In the genomic region with DNA sequence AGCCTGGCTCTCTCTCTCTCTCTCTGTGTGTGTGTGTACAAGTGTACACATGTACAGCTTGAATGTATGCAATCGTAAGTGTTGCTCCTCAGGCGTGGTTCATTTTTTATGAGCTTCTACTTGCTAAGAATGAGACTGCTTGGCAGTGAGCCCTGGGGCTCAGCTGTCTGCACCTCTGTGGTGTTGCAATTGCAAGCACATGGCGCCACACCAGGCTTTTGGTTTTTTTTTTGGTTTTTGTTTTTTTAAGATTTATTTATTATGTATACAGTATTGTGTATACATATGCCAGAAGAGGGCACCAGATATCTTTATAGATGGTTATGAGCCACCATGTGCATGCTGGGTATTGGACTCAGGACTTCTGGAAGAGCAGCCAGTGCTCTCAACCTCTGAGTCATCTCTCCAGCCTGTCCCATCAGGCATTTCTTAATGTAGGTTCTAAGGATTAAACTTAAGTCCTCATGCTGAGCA, we compare ENCODE assay signal across 11 mouse cellular contexts. TPM values are rescaled to one million over a fixed set of nuclear protein-coding genes. Genes with fewer than 3 reads are reported as not detected.
DNase-seq lines count a peak whose midpoint lies in the region; ATAC-seq and TF ChIP-seq lines count a peak whose summit lies in the region.
"Had no signal": no experiment of that assay in that cellular context is flagged by ENCODE, and none has a peak within 500 bp of the region (broad histone marks: within the 10 kb centered on the region; RNA-seq: fewer than 3 reads in every experiment).

No protein-coding gene starts in this region.

- TF ChIP-seq CTCF in gastrocnemius, adult 2 months (IDR thresholded peaks at IDR 0.05) = peak; percentile 36
- TF ChIP-seq CTCF in lung, embryonic 14.5 days (IDR thresholded peaks at IDR 0.05; ENCODE audit: low read depth) = peak; percentile 10; the same call in 1 of the 2 replicates

- no peak overlapping the region for H3K4me2 ChIP-seq in heart, embryonic 12.5 days
- H3K4me2 ChIP-seq in lung, embryonic 14.5 days = no peak overlapping the region
- H3K4me2 ChIP-seq in forebrain, embryonic 15.5 days (replicated peaks) = no peak overlapping the region
- H3K4me2 ChIP-seq: embryonic facial prominence, embryonic 13.5 days; liver, embryonic 15.5 days had no signal

- H3K27ac ChIP-seq in heart, embryonic 12.5 days (ENCODE audit: poor library complexity, severe bottlenecking) = no peak overlapping the region
- H3K27ac ChIP-seq in gastrocnemius, adult 2 months = peak overlapping the region; percentile 73
- no peak overlapping the region for H3K27ac ChIP-seq in lung, embryonic 14.5 days (ENCODE audit: low read depth)
- no peak overlapping the region for H3K27ac ChIP-seq in forebrain, embryonic 15.5 days (replicated peaks)
- H3K27ac ChIP-seq: embryonic facial prominence, embryonic 13.5 days; liver, embryonic 15.5 days had no signal

- H3K9ac ChIP-seq in heart, embryonic 12.5 days = no peak overlapping the region
- no peak overlapping the region for H3K9ac ChIP-seq in lung, embryonic 14.5 days
- no peak overlapping the region for H3K9ac ChIP-seq in forebrain, embryonic 15.5 days (replicated peaks)
- H3K9ac ChIP-seq: embryonic facial prominence, embryonic 13.5 days; liver, embryonic 15.5 days had no signal

- no peaks in the 10 kb centered on the region for H3K9me3 ChIP-seq in heart, embryonic 12.5 days (replicated peaks)
- H3K9me3 ChIP-seq in lung, embryonic 14.5 days (ENCODE audit: low read depth, low read length) = no peaks in the 10 kb centered on the region
- no peaks in the 10 kb centered on the region for H3K9me3 ChIP-seq in forebrain, embryonic 15.5 days
- H3K9me3 ChIP-seq: embryonic facial prominence, embryonic 13.5 days; liver, embryonic 15.5 days had no signal

- peak; percentile 94 for DNase-seq in heart, adult 11 months
- peak; percentile 23 for DNase-seq in A20 (ENCODE audit: low read depth, low spot score)
- DNase-seq in gastrocnemius, adult 2 months = peak; percentile 85
- peak; percentile 82 for DNase-seq in lung, embryonic 14.5 days
- no peak for DNase-seq in c-Kit-positive CD71-positive TER-119-positive erythroid progenitor cells, embryonic 14.5 days (ENCODE audit: low spot score)
- DNase-seq in layer of hippocampus, adult 11-12 months (ENCODE audit: low spot score) = no peak

- H3K27me3 ChIP-seq in heart, embryonic 12.5 days (replicated peaks) = no peaks in the 10 kb centered on the region
- no peaks in the 10 kb centered on the region for H3K27me3 ChIP-seq in lung, embryonic 14.5 days (ENCODE audit: insufficient read depth, low read length)
- no peaks in the 10 kb centered on the region for H3K27me3 ChIP-seq in forebrain, embryonic 15.5 days
- H3K27me3 ChIP-seq: embryonic facial prominence, embryonic 13.5 days; liver, embryonic 15.5 days had no signal

- no peak overlapping the region for H3K4me3 ChIP-seq in heart, embryonic 12.5 days
- H3K4me3 ChIP-seq in gastrocnemius, adult 2 months = no peak overlapping the region
- H3K4me3 ChIP-seq in lung, embryonic 14.5 days (ENCODE audit: low read depth, low read length) = no peak overlapping the region
- no peak overlapping the region for H3K4me3 ChIP-seq in forebrain, embryonic 15.5 days
- H3K4me3 ChIP-seq: embryonic facial prominence, embryonic 13.5 days; liver, embryonic 15.5 days had no signal

- WGBS in heart, embryonic 12.5 days = 66% methylated on average over 3 of the region's 3 CpGs
- 45% methylated on average over 3 of the region's 3 CpGs for WGBS in lung, embryonic 14.5 days
- 70% methylated on average over 3 of the region's 3 CpGs for WGBS in forebrain, embryonic 15.5 days

- intact Hi-C loops in gastrocnemius, adult 2 months (cut with DNase I) = no loop called here

- H3K4me1 ChIP-seq in heart, embryonic 12.5 days (replicated peaks) = peaks cover 9% of the 10 kb centered on the region
- H3K4me1 ChIP-seq in lung, embryonic 14.5 days (ENCODE audit: insufficient read depth) = no peaks in the 10 kb centered on the region
- no peaks in the 10 kb centered on the region for H3K4me1 ChIP-seq in forebrain, embryonic 15.5 days
- H3K4me1 ChIP-seq: embryonic facial prominence, embryonic 13.5 days had no signal

- ATAC-seq in heart, embryonic 12.5 days (ENCODE audit: insufficient number of reproducible peaks, low FRiP score) = no peak
- peak; percentile 73 for ATAC-seq in lung, embryonic 14.5 days (ENCODE audit: insufficient read depth)
- ATAC-seq in forebrain, embryonic 15.5 days (replicated peaks) = no peak

- no peaks in the 10 kb centered on the region for H3K36me3 ChIP-seq in heart, embryonic 12.5 days
- H3K36me3 ChIP-seq in lung, embryonic 14.5 days (ENCODE audit: insufficient read depth) = no peaks in the 10 kb centered on the region
- no peaks in the 10 kb centered on the region for H3K36me3 ChIP-seq in forebrain, embryonic 15.5 days
- H3K36me3 ChIP-seq: embryonic facial prominence, embryonic 13.5 days; liver, embryonic 15.5 days had no signal

RNA-seq across cellular contexts. Expression of a gene that starts 5.7 kb away (rescaled TPM):
- 3.3 and 3.5 TPM in 2 replicates for polyA plus RNA-seq in heart, embryonic 12.5 days (2016; fragmentation: Nextera tagmentation; extraction: Ambion mirVana)
- total RNA-seq in gastrocnemius, adult 2 months (2021) = 1 to 10 TPM; 6.5 to 7.3 TPM
- 1.2 and 1.4 TPM in 2 replicates for polyA plus RNA-seq in lung, embryonic 14.5 days (2014; fragmentation: Nextera tagmentation; extraction: Ambion mirVana)
- polyA plus RNA-seq in forebrain, embryonic 15.5 days (2015; fragmentation: Nextera tagmentation; extraction: Ambion mirVana) = 0.66 and 1.0 TPM in 2 replicates

RNA-seq across cellular contexts. Expression of a gene that starts 23.7 kb away (rescaled TPM):
- 24.6 and 25.1 TPM in 2 replicates for polyA plus RNA-seq in heart, embryonic 12.5 days (2016; fragmentation: Nextera tagmentation; extraction: Ambion mirVana)
- total RNA-seq in gastrocnemius, adult 2 months (2021) = 100 to 1,000 TPM; 137 to 243 TPM
- polyA plus RNA-seq in lung, embryonic 14.5 days (2014; fragmentation: Nextera tagmentation; extraction: Ambion mirVana) = 4.4 and 4.6 TPM in 2 replicates
- polyA plus RNA-seq in forebrain, embryonic 15.5 days (2015; fragmentation: Nextera tagmentation; extraction: Ambion mirVana) = 9.5 and 10.0 TPM in 2 replicates

RNA-seq across cellular contexts. Expression of a gene that starts 24.3 kb away (rescaled TPM):
- polyA plus RNA-seq in heart, embryonic 12.5 days (2016; fragmentation: Nextera tagmentation; extraction: Ambion mirVana) = 19.0 and 19.7 TPM in 2 replicates
- 10 to 100 TPM; 10.6 to 11.5 TPM for total RNA-seq in gastrocnemius, adult 2 months (2021)
- polyA plus RNA-seq in lung, embryonic 14.5 days (2014; fragmentation: Nextera tagmentation; extraction: Ambion mirVana) = 16.5 and 16.6 TPM in 2 replicates
- 6.8 and 8.5 TPM in 2 replicates for polyA plus RNA-seq in forebrain, embryonic 15.5 days (2015; fragmentation: Nextera tagmentation; extraction: Ambion mirVana)

RNA-seq across cellular contexts. Expression of a gene that starts 40.2 kb away (rescaled TPM):
- not detected in 2 replicates for polyA plus RNA-seq in heart, embryonic 12.5 days (2016; fragmentation: Nextera tagmentation; extraction: Ambion mirVana)
- not detected for total RNA-seq in gastrocnemius, adult 2 months (2021)
- polyA plus RNA-seq in lung, embryonic 14.5 days (2014; fragmentation: Nextera tagmentation; extraction: Ambion mirVana) = not detected in 2 replicates
- not detected in 2 replicates for polyA plus RNA-seq in forebrain, embryonic 15.5 days (2015; fragmentation: Nextera tagmentation; extraction: Ambion mirVana)
- polyA plus RNA-seq: embryonic facial prominence, embryonic 13.5 days; liver, embryonic 15.5 days; stomach, embryonic 14.5 days had no signal

Comparison
In these comparisons a context has a peak if more than half of its experiments do, and no peak if none do; other contexts are left out.
1. DNase-seq: peak in heart, adult 11 months (single experiment), A20 (single experiment), gastrocnemius, adult 2 months (single experiment) and lung, embryonic 14.5 days (single experiment); none in c-Kit-positive CD71-positive TER-119-positive erythroid progenitor cells, embryonic 14.5 days (single experiment) and layer of hippocampus, adult 11-12 months (single experiment).